Mouse (Mus musculus) heart, embryonic 11.5 days (tissue): ENCODE data around the gene Ins2. TPM values are rescaled to one million over a fixed set of nuclear protein-coding genes. Genes with fewer than 3 reads are reported as not detected.
A peak's percentile ranks its signal among the peaks of the same experiment; 100 is the strongest.

Experiments
- ATAC-seq: fragments of 200-750 bp; cut with Nextera tagmentation; replicated peaks from 2 replicates; pipeline ENCODE4 v1.8.0; 2017; ENCODE audit warnings: moderate library complexity; ENCODE audit not compliant: insufficient number of reproducible peaks, low FRiP score, low TSS enrichment
- H3K27ac ChIP-seq: fragments of 300-500 bp; sonication (generic); 2 replicates; pipeline ENCODE4 v1.5.1; 2014; ENCODE audit warnings: mild to moderate bottlenecking, low read depth, low read length
- H3K27me3 ChIP-seq: fragments of 300-500 bp; sonication (generic); 2 replicates; pipeline ENCODE4 v1.6.1; 2014; ENCODE audit warnings: mild to moderate bottlenecking, low read length, mixed read lengths; ENCODE audit not compliant: control insufficient read depth, insufficient read depth
- H3K36me3 ChIP-seq: fragments of 300-500 bp; sonication (generic); 2 replicates; pipeline ENCODE4 v1.6.1; 2014; ENCODE audit warnings: mild to moderate bottlenecking, low read length, moderate library complexity, mixed read lengths; ENCODE audit not compliant: control insufficient read depth, insufficient read depth
- H3K4me1 ChIP-seq: fragments of 300-500 bp; sonication (generic); 2 replicates; pipeline ENCODE4 v1.6.1; 2014; ENCODE audit warnings: low read length; ENCODE audit not compliant: control insufficient read depth, insufficient read depth
- H3K4me2 ChIP-seq: fragments of 300-500 bp; sonication (generic); 2 replicates; pipeline ENCODE4 v1.6.1; 2014; ENCODE audit warnings: mild to moderate bottlenecking, moderate library complexity
- H3K4me3 ChIP-seq: fragments of 300-500 bp; sonication (generic); 2 replicates; pipeline ENCODE4 v1.5.1; 2014; ENCODE audit warnings: low read depth, low read length
- H3K9ac ChIP-seq: fragments of 300-500 bp; sonication (generic); 2 replicates; pipeline ENCODE4 v1.6.1; 2014; ENCODE audit warnings: mild to moderate bottlenecking, low read depth, low read length, moderate library complexity
- H3K9me3 ChIP-seq: fragments of 300-500 bp; sonication (generic); replicated peaks from 2 replicates; pipeline ENCODE4 v1.6.1; 2016; ENCODE audit warnings: low read length; ENCODE audit not compliant: control insufficient read depth
- WGBS: fragments of 180-500 bp; shearing (Covaris S2); extraction: QIAGEN DNeasy Blood & Tissue Kit; methylation state at CpG from one replicate; pipeline ENCODE4 v1.1.7; 2014; ENCODE audit not compliant: insufficient replicate concordance; 5-methylcytosine and 5-hydroxymethylcytosine counted together
- polyA plus RNA-seq: library from polyadenylated mRNA; unstranded; fragments of >200 nt; fragmentation: Nextera tagmentation; extraction: Ambion mirVana; gene quantifications from 2 replicates; pipeline ENCODE4 v1.2.1, GENCODE M21; 2014

The Ins2 gene
- polyA plus RNA-seq, 1 experiment from 2014 or later = not detected

DNA sequence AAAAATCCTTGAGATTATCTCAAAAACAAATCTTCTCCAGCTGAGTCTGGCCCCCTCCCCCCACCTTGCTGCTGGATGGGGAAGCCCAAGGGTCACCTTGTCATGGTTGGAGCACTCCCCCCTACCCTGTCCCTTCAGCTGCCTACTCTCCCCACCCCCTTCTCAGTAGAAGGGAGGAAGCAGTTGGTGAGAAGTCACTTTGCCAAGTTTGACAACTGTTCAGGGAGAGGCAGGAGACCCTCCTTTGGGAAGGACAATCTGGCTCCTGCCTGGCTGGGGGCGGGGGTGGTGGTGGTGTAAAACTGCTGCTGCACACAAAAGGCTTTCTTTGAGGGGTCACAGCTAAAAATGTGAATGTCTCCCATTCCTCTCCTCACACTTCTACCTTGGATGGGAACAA lies 74.9 kb downstream of the Ins2 start:
- no peak overlapping the region for H3K27ac ChIP-seq
- no peak overlapping the region for H3K4me2 ChIP-seq
- H3K36me3 ChIP-seq = peaks cover 13% of the 10 kb centered on the region; the same call in 1 of the 2 replicates
- H3K9me3 ChIP-seq = peaks cover 33% of the 10 kb centered on the region
- no peak for ATAC-seq
- peaks cover 29% of the 10 kb centered on the region for H3K27me3 ChIP-seq
- 83% methylated on average over 1 of the region's 1 CpGs for WGBS
- H3K4me1 ChIP-seq = peaks cover 3% of the 10 kb centered on the region; the same call in 1 of the 2 replicates
- H3K4me3 ChIP-seq = no peak overlapping the region
- no peak overlapping the region for H3K9ac ChIP-seq

DNA sequence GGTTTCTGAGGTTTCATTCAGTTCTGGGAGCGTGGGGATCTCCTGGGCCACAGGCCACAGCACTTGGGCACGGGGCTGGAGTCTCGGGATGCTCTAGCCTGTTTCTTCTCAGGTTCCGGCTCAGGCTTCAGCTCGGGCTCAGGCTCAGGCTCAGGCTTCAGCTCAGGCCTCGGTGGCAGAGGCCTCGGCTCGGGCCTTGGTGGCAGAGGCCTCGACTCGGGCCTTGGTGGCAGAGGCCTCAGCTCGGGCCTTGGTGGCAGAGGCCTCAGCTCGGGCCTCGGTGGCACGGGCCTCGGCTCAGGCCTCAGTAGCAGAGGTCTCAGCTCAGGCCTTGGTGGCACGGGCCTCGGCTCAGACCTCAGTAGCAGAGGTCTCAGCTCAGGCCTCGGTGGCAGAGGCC lies 75.7 kb downstream of the Ins2 start:
- WGBS = 90% methylated on average over 18 of the region's 18 CpGs

DNA sequence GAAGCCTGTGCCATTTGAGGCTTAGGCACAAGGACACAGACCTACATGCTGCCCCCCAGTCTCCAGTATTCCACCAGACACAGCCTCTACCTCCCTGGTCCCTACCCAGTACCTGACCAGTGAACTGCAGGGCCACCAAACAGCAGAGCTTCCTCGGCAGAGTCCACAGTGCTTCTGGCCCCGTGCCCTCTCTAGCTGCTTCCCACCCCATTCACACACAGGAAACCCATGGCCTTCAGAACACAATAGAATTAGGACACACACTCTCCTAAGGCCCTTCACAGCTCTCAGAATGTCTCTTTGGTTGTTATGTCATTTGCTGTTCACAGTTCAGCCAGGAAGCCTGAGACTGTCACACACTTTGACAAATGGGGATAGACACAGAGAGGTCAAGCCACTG lies 76.5 kb downstream of the Ins2 start, which contains the start of gene Igf2:
TSS of gene Igf2 (minus strand) at position 158 of the 400 bp plus-strand sequence.
- Histone ChIP-seq H3K4me3 (no peak within 1 kb of the TSS), H3K4me2 (peak within 1 kb of the TSS; percentile 76; the same call in 1 of the 2 replicates), H3K36me3 (peaks cover 13% of the 10 kb centered on the region; the same call in 1 of the 2 replicates), H3K4me1 (peaks cover 3% of the 10 kb centered on the region; the same call in 1 of the 2 replicates), H3K27ac (no peak within 1 kb of the TSS; the same call in 1 of the 2 replicates), H3K9me3 (peaks cover 28% of the 10 kb centered on the region), H3K27me3 (peaks cover 36% of the 10 kb centered on the region), H3K9ac (no peak within 1 kb of the TSS)
- no peak for ATAC-seq
- 53% methylated on average over 2 of the region's 2 CpGs for WGBS

More for the DNA sequence above, 75.7 kb downstream of the Ins2 start:
- Histone ChIP-seq H3K9me3 (peaks cover 33% of the 10 kb centered on the region), H3K4me3 (no peak overlapping the region), H3K27ac (no peak overlapping the region), H3K27me3 (peaks cover 36% of the 10 kb centered on the region), H3K9ac (no peak overlapping the region), H3K4me2 (no peak overlapping the region), H3K4me1 (peaks cover 3% of the 10 kb centered on the region; the same call in 1 of the 2 replicates), H3K36me3 (peaks cover 13% of the 10 kb centered on the region; the same call in 1 of the 2 replicates)
- ATAC-seq = no peak

DNA sequence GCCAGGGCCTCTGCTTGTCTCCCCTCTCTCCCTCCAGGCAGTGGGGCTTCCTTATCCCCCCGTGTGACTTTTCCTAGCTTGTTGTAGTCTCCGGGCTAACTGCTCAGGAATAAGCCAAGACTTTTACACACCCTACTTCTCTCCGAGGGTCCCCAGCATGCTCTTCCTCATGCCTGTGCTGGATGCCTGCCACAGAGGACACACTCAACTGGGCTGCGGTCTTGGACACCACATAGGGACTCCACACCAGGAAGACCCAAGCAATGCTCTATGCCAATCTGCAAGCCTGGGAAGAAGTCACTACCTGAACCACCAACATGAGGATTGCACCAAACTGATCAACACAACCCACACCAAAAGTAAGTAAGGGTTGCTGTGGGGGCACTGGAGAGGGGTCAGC lies 77.1 kb downstream of the Ins2 start:
- Histone ChIP-seq H3K27me3 (peaks cover 37% of the 10 kb centered on the region), H3K9ac (no peak overlapping the region)

DNA sequence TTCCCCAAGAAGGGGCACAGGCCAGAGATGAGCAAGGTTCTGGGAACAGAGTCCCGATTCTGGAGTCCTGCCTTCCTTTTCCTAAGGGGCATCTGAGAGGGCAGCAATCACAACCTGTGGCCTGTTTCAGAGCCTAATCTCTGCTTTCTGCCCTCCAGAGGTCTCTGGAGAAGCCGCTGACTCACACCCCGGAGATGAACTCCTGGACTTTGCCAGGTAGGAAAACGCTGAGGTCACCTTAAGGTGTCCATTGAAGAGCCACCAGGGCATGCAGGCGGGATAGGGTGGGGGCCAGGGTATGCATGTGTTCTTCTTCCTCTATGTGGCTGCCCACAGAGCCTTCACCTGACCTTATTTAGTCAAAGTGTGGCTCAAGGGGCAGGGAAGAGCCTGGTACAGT lies 77.8 kb downstream of the Ins2 start:
- Histone ChIP-seq H3K4me1 (peaks cover 7% of the 10 kb centered on the region; the same call in 1 of the 2 replicates), H3K36me3 (peaks cover 13% of the 10 kb centered on the region; the same call in 1 of the 2 replicates), H3K27me3 (peaks cover 44% of the 10 kb centered on the region), H3K27ac (0 out of 2 replicates have a peak overlapping the region, but pooled peaks have one; percentile 84), H3K9me3 (peaks cover 18% of the 10 kb centered on the region), H3K4me2 (peak overlapping the region; percentile 76), H3K9ac (0 out of 2 replicates have a peak overlapping the region, but pooled peaks have one; percentile 16), H3K4me3 (no peak overlapping the region)
- WGBS = 47% methylated on average over 5 of the region's 5 CpGs
- ATAC-seq = no peak

More for the DNA sequence above, 77.1 kb downstream of the Ins2 start:
- peaks cover 23% of the 10 kb centered on the region for H3K9me3 ChIP-seq
- no peak for ATAC-seq
- no peak overlapping the region; the same call in 1 of the 2 replicates for H3K27ac ChIP-seq
- H3K4me1 ChIP-seq = peaks cover 3% of the 10 kb centered on the region; the same call in 1 of the 2 replicates
- H3K36me3 ChIP-seq = peaks cover 13% of the 10 kb centered on the region; the same call in 1 of the 2 replicates
- WGBS = 63% methylated on average over 4 of the region's 4 CpGs
- H3K4me3 ChIP-seq = no peak overlapping the region
- no peak overlapping the region; the same call in 1 of the 2 replicates for H3K4me2 ChIP-seq

DNA sequence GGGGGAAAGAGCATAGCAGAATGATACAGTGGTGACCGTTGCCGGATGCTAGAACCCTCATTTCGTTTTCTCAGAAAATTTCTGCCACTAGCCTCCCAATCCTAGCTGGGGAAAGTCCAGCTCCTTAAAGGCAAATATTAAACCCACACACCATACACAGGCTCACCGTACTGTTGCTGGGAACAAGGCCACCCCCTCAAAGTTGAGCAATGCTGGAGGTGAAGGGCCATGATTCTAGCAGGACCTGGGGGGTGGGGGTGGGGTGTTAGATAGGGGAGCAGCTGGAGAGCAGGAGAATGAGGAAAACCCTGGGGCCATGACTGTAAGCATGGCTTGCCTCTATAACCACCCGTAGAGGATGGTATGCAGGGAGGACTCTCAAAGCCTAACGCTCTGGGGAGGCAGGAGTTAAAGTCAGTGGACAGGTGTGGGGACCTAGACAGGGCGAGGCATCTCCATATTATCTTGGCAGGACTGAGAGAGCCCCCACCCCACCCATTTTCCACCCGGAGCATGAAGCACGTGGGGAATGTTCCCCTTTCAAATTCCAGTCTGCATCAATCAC lies 78.6 kb downstream of the Ins2 start:
- ATAC-seq = 0 out of 2 replicates have a peak, but pooled peaks have one; percentile 46
- peak overlapping the region; percentile 76 for H3K4me2 ChIP-seq
- peak overlapping the region; percentile 88 for H3K9ac ChIP-seq
- H3K9me3 ChIP-seq = peaks cover 10% of the 10 kb centered on the region
- H3K36me3 ChIP-seq = peaks cover 13% of the 10 kb centered on the region; the same call in 1 of the 2 replicates
- peak overlapping the region; percentile 70 for H3K4me3 ChIP-seq
- peaks cover 52% of the 10 kb centered on the region for H3K27me3 ChIP-seq
- peak overlapping the region; percentile 84 for H3K27ac ChIP-seq
- WGBS = 9% methylated on average over 9 of the region's 9 CpGs
- H3K4me1 ChIP-seq = peaks cover 8% of the 10 kb centered on the region

DNA sequence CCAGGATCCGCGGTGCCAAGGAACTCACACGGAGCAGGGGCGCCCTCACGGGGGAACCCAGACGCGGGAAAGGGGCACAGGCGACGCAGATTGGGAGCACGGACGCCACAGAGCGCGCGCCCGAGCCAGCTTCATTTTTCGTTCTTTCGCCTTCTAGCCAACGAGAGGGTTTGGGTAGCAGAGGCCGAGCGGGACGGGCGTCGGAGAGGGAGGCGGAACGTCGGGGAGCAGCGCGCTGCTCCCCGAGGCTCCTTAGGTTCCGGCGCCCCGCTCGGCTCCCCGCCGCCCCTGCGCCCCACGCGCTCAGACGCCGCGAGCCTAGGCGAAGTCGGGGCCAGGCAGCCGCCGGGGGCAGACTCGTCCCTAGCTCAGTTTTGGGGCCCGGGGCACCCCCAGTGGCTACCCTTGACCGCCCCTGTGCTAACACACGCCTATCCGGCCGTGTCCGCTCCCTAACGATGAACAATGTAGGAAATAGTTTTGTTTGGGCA lies 79.2 kb downstream of the Ins2 start:
- under 1% methylated on average over 53 of the region's 53 CpGs for WGBS
- Histone ChIP-seq H3K27ac (peak overlapping the region; percentile 84), H3K36me3 (peaks cover 13% of the 10 kb centered on the region; the same call in 1 of the 2 replicates), H3K4me2 (peak overlapping the region; percentile 76), H3K27me3 (peaks cover 58% of the 10 kb centered on the region), H3K4me1 (peaks cover 9% of the 10 kb centered on the region), H3K4me3 (peak overlapping the region; percentile 70), H3K9me3 (peaks cover 5% of the 10 kb centered on the region; the same call in 1 of the 2 replicates), H3K9ac (peak overlapping the region; percentile 88)
- ATAC-seq = no peak

DNA sequence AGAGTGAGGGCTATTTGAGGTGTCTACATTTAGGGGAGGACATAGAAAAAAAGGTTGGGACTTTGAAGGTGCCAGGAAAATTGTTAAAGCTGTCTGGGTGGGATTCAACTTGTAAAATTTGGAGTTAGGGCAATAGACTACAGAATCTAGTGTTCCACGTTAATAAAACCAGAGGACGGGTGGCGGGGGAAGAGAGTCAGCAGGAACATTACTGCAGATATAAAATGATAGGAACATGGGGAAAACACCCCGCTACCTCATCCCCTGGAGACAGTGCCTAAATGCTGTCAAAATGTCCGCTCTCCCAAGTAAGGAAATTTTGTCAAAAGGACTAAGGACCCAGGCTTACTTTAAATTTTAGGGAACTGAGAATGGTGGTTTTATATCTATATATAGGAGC lies 80.0 kb downstream of the Ins2 start:
- no peak for ATAC-seq
- Histone ChIP-seq H3K4me2 (peak overlapping the region; percentile 76), H3K9me3 (no peaks in the 10 kb centered on the region), H3K27me3 (peaks cover 66% of the 10 kb centered on the region), H3K4me1 (peaks cover 9% of the 10 kb centered on the region), H3K9ac (peak overlapping the region; percentile 88), H3K36me3 (peaks cover 11% of the 10 kb centered on the region; the same call in 1 of the 2 replicates), H3K4me3 (peak overlapping the region; percentile 70), H3K27ac (peak overlapping the region; percentile 84)
- WGBS = 10% methylated on average over 5 of the region's 5 CpGs
